ENCODE assay signal across 8 mouse cellular contexts in genomic region chr7:41393048-41393971, GRCm38 (mm10). TPM values are rescaled to one million over a fixed set of nuclear protein-coding genes. Genes with fewer than 3 reads are reported as not detected.
DNase-seq lines count a peak whose midpoint lies in the region; ATAC-seq and TF ChIP-seq lines count a peak whose summit lies in the region.

TSS of gene AI987944 (minus strand) at chr7:41393379.

- peak within 1 kb of the TSS; percentile 63 for H3K4me3 ChIP-seq in hindbrain, embryonic 10.5 days
- H3K4me3 ChIP-seq in lung, postnatal 0 days (ENCODE audit: low read depth, low read length), result peak within 1 kb of the TSS; percentile 62

- peak within 1 kb of the TSS; percentile 88 for H3K27ac ChIP-seq in hindbrain, embryonic 10.5 days
- H3K27ac ChIP-seq in lung, postnatal 0 days (ENCODE audit: low read length), result peak within 1 kb of the TSS; percentile 73; the same call in 1 of the 2 replicates

- H3K9ac ChIP-seq in lung, postnatal 0 days (replicated peaks; ENCODE audit: low read depth), result peak within 1 kb of the TSS; percentile 55

- no peaks in the 10 kb centered on the region for H3K4me1 ChIP-seq in hindbrain, embryonic 10.5 days (replicated peaks)
- no peaks in the 10 kb centered on the region for H3K4me1 ChIP-seq in lung, postnatal 0 days (ENCODE audit: insufficient read depth, low read depth, low read length)

- no peak for TF ChIP-seq EP300 in lung, postnatal 0 days (IDR thresholded peaks at IDR 0.05)

- H3K36me3 ChIP-seq in hindbrain, embryonic 10.5 days, result 0 out of 2 replicates have a peak, but pooled peaks cover 9% of the 10 kb centered on the region
- no peaks in the 10 kb centered on the region for H3K36me3 ChIP-seq in lung, postnatal 0 days (ENCODE audit: insufficient read depth, low read length)

- peak; percentile 62 for DNase-seq in MN1 (ENCODE audit: low spot score)
- peak; percentile 90 for DNase-seq in cerebellum, adult 9-10 months
- DNase-seq in hindbrain, embryonic 10.5 days (ENCODE audit: low spot score), result peak; percentile 84
- peak; percentile 91 for DNase-seq in layer of hippocampus, adult 9-11 months
- DNase-seq in lung, postnatal 0 days (ENCODE audit: low spot score), result peak; percentile 98
- DNase-seq in ovary, postnatal 14 days (ENCODE audit: low spot score), result peak; percentile 64
- peak; percentile 83 for DNase-seq in thymus, postnatal 14 days

- TF ChIP-seq CTCF in lung, postnatal 0 days (IDR thresholded peaks at IDR 0.05), result peak; percentile 24

- WGBS in hindbrain, embryonic 10.5 days, result under 1% methylated on average over 25 of the region's 25 CpGs
- WGBS in lung, postnatal 0 days, result under 1% methylated on average over 25 of the region's 25 CpGs

- peak within 1 kb of the TSS; percentile 63 for H3K4me2 ChIP-seq in lung, postnatal 0 days (replicated peaks; ENCODE audit: low read depth, low read length)

- peak; percentile 100 for ATAC-seq in frontal cortex, adult (ENCODE audit: low TSS enrichment)
- ATAC-seq in lung, postnatal 0 days, result peak; percentile 99

- no peaks in the 10 kb centered on the region for H3K27me3 ChIP-seq in hindbrain, embryonic 10.5 days (ENCODE audit: insufficient read depth, poor library complexity, severe bottlenecking)
- no peaks in the 10 kb centered on the region for H3K27me3 ChIP-seq in lung, postnatal 0 days (replicated peaks; ENCODE audit: insufficient read depth, low read length)

- H3K9me3 ChIP-seq in hindbrain, embryonic 10.5 days, result no peaks in the 10 kb centered on the region
- no peaks in the 10 kb centered on the region for H3K9me3 ChIP-seq in lung, postnatal 0 days (ENCODE audit: low read length)

RNA-seq across cellular contexts. Expression of gene AI987944, which starts in this region (rescaled TPM):
- polyA plus RNA-seq in hindbrain, embryonic 10.5 days (2016; fragmentation: Nextera tagmentation; extraction: Ambion mirVana), result 8.6 and 12.2 TPM in 2 replicates
- polyA plus RNA-seq in lung, postnatal 0 days (2015; fragmentation: Nextera tagmentation; extraction: Ambion mirVana), result 12.6 and 13.0 TPM in 2 replicates

Comparison
In these comparisons a context has a peak if more than half of its experiments do, and no peak if none do; other contexts are left out.
1. Peak in every context shown above with its lines: DNase-seq, ATAC-seq, H3K4me3 ChIP-seq and H3K27ac ChIP-seq.